Mouse (Mus musculus): ENCODE data around the gene Gm17334. TPM values are rescaled to one million over a fixed set of nuclear protein-coding genes. Genes with fewer than 3 reads are reported as not detected.

Gm17334 gene
- polyA plus RNA-seq, 1 experiment from 2014 or later: not detected

Small RNAs within 50 kb of the gene (microRNA-seq; reads per million reads assigned to microRNA genes)
- not detected for gene Mir7671

Other genes starting within 250 kb of the Gm17334 start
- 78.4 and 82.2 TPM in 2 replicates for gene Kif3a, start 205.8 kb downstream of the Gm17334 start, polyA plus RNA-seq (2016; fragmentation: Nextera tagmentation; extraction: Ambion mirVana)
- gene Il4, start 154.5 kb downstream of the Gm17334 start, polyA plus RNA-seq (2016; fragmentation: Nextera tagmentation; extraction: Ambion mirVana): 0.77 and 0.96 TPM in 2 replicates
- not detected in 2 replicates for gene Il13, start 138.5 kb downstream of the Gm17334 start, polyA plus RNA-seq (2016; fragmentation: Nextera tagmentation; extraction: Ambion mirVana)
- gene Rad50, start 65.9 kb downstream of the Gm17334 start, polyA plus RNA-seq (2016; fragmentation: Nextera tagmentation; extraction: Ambion mirVana): 27.4 and 27.8 TPM in 2 replicates
- 0.11 TPM in 1 of 2 replicates, not detected in the other for gene Il5, start 52.4 kb downstream of the Gm17334 start, polyA plus RNA-seq (2016; fragmentation: Nextera tagmentation; extraction: Ambion mirVana)
- gene Irf1, start 3.2 kb downstream of the Gm17334 start, polyA plus RNA-seq (2016; fragmentation: Nextera tagmentation; extraction: Ambion mirVana): 3.7 and 4.9 TPM in 2 replicates
- 0.16 TPM in 1 of 2 replicates, not detected in the other for gene Gm12216, start 86.1 kb upstream of the Gm17334 start, polyA plus RNA-seq (2016; fragmentation: Nextera tagmentation; extraction: Ambion mirVana)
- 7.0 and 7.7 TPM in 2 replicates for gene Slc22a5, start 118.5 kb upstream of the Gm17334 start, polyA plus RNA-seq (2016; fragmentation: Nextera tagmentation; extraction: Ambion mirVana)
- 2.0 and 3.0 TPM in 2 replicates for gene Slc22a21, start 207.1 kb upstream of the Gm17334 start, polyA plus RNA-seq (2016; fragmentation: Nextera tagmentation; extraction: Ambion mirVana)

Measured in forebrain, embryonic 10.5 days (tissue).